Mouse (Mus musculus): ENCODE measurements around the gene Shc4. TPM values are rescaled to one million over a fixed set of nuclear protein-coding genes. Genes with fewer than 3 reads are reported as not detected.

The Shc4 gene
- polyA plus RNA-seq (2015; fragmentation: Nextera tagmentation; extraction: Ambion mirVana) = 0.26 and 0.65 TPM in 2 replicates

DNA sequence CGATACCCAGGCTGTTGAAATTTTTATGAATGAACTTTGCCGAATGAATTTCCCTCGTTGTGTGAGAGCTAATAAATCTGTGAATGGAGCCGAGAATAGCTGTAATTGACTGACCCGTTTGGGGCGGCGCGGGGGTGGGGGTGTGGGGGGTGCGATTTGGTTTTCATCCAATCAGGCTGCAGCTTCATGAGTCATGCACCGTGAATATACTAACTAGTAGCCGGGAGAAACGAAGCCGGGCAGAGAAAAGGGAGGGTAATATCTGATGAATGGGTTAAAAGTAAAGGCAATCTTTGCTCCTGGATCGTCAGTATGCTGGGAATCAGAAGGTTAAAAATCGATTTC lies at the start of gene Shc4:
Gene Shc4 (minus strand): TSS at position 63 of the 345 bp plus-strand sequence.

DNA sequence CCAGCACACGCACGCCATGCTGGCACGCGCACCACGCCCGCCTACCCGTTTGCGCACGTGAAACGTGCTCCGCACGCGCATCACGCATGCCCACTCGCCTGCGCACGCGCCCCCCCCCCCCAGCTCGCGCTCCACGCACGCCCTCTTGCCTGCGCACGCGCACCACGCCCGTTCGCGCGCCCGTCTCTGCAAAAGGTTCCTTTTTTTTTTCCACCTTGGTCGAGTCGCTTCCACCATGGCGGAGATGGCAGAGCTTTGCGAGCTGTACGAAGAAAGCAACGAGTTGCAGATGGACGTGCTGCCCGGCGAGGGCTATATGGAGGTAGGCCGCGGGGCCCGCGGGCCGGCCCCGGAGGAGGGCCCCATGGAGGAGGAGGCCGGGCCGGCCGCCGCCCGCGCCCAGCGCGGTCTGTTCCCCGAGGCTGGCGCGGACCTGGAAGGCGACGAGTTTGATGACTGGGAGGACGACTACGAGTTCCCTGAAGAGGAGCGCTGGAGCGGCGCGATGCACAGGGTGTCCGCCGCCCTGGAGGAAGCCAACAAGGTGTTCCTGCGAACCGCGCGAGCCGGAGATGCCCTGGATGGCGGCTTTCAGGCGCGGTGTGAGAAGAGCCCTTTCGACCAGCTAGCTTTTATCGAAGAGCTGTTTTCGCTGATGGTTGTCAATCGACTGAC lies 50.9 kb downstream of the Shc4 start, which contains the start of gene Eid1:
Gene Eid1 (plus strand): TSS at position 139 of the 675 bp plus-strand sequence.

DNA sequence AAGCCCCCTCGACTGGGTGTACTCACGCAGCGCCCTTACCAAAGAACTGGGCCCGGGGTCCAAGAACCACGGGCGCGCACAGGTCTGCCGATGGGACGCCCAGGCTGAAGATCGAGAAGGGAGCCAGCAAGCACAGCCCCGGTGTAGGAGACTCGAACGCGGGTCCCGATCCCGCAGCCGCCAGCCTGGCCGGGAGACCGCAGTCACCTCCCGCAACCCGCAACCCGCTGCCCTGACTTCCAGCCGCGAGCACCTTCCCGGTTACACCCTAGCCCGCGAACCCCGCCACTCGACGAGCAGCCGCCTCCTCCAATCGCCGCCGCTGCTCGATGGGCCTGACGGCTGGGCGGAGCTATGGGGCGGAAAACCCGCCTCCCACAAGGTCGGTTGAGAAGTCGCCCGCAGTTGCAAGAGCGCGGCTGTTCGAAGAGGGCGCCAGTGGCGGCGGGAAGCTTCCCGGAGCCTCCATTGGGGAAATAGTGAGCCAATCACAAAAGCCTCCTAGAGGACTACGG lies 99.1 kb downstream of the Shc4 start, which contains the start of gene Cep152:
Gene Cep152 (minus strand): TSS at position 277 of the 515 bp plus-strand sequence.

Other genes starting within 250 kb of the Shc4 start
- 0.48 and 0.52 TPM in 2 replicates for gene Gm9913, start 219.1 kb downstream of the Shc4 start, polyA plus RNA-seq (2015; fragmentation: Nextera tagmentation; extraction: Ambion mirVana)
- gene Fbn1, start 216.2 kb downstream of the Shc4 start, polyA plus RNA-seq (2015; fragmentation: Nextera tagmentation; extraction: Ambion mirVana) = 31.4 and 43.2 TPM in 2 replicates
- gene Cep152, start 99.0 kb downstream of the Shc4 start, polyA plus RNA-seq (2015; fragmentation: Nextera tagmentation; extraction: Ambion mirVana) = 1.5 and 1.7 TPM in 2 replicates
- 97.7 and 121 TPM in 2 replicates for gene Eid1, start 51.1 kb downstream of the Shc4 start, polyA plus RNA-seq (2015; fragmentation: Nextera tagmentation; extraction: Ambion mirVana)
- gene Secisbp2l, start 58.7 kb upstream of the Shc4 start, polyA plus RNA-seq (2015; fragmentation: Nextera tagmentation; extraction: Ambion mirVana) = 13.8 and 16.4 TPM in 2 replicates
- gene Galk2, start 135.0 kb upstream of the Shc4 start, polyA plus RNA-seq (2015; fragmentation: Nextera tagmentation; extraction: Ambion mirVana) = 21.7 and 23.2 TPM in 2 replicates
- gene Cops2, start 135.0 kb upstream of the Shc4 start, polyA plus RNA-seq (2015; fragmentation: Nextera tagmentation; extraction: Ambion mirVana) = 50.2 and 61.9 TPM in 2 replicates

Data from urinary bladder, postnatal 0 days (tissue).